Mouse (Mus musculus): ENCODE measurements around the gene Slc22a13. TPM values are rescaled to one million over a fixed set of nuclear protein-coding genes. Genes with fewer than 3 reads are reported as not detected.

The Slc22a13 gene
- polyA plus RNA-seq, 1 experiment from 2014 or later: 0.09 TPM

DNA sequence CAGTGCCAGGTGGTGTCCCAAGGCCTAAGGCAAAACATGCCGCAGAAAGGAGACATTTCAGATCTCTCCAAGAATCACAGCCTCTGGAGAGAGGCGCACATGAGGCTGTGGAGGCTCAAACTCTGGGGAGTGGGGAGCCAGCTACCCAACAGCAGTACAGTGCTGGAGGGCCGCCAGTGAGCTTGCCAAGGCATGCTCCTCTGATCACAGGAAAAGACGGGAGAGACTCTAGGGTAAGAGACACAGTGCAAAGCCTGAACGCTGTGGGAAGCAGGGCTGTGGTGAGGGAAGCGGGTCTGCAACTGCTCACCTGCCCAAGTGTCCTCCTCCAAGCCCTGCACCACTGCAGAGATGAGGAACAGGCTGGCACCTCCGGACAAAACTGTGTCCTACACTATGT, 53.1 kb downstream of the Slc22a13 start:
- POLR2A ChIA-PET: no interaction called here
- TF ChIP-seq CTCF (IDR thresholded peaks at IDR 0.05): no peak
- CTCF ChIA-PET: interaction anchor here (0.9 to 1.6 kb wide), 2 partner anchors 11 to 48 kb away, joined by 3 read pairs; no protein-coding TSS in a partner anchor
- in situ Hi-C loops (cut with MboI; ENCODE audit: low pct_unique_long_range_greater_than_20kb): no loop called here
- ATAC-seq (no peak), DNase-seq (ENCODE audit: low read depth, low spot score) (no peak)
- H3K27me3 ChIP-seq: peaks cover 4% of the 10 kb centered on the region

DNA sequence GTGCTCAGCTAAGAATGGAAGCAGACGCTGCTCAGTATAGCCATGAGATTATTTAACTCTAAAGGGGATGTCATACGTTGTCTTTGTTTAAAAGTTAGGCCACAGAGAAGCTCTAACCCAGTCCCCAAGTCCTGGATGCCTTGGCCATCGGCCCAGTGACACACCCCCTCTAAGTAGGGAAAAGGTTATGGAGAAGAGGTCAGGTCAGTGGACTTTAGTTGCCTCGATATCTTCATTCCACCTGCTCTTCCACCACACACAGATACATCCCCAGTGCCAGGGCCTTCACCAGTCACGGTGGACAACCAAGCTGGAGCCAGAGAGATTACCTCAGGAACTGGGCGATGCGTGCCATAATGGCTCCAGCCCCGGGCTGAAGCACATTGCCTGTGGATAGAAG, 53.5 kb downstream of the Slc22a13 start:
- ChIA-PET CTCF (interaction anchor here (1.6 kb wide), 1 partner anchor 10 kb away, joined by 3 read pairs; no protein-coding TSS in a partner anchor), POLR2A (no interaction called here)
- ATAC-seq (no peak), DNase-seq (ENCODE audit: low read depth, low spot score) (no peak)
- TF ChIP-seq CTCF (IDR thresholded peaks at IDR 0.05): no peak
- in situ Hi-C loops (cut with MboI; ENCODE audit: low pct_unique_long_range_greater_than_20kb): no loop called here
- peaks cover 4% of the 10 kb centered on the region for H3K27me3 ChIP-seq

DNA sequence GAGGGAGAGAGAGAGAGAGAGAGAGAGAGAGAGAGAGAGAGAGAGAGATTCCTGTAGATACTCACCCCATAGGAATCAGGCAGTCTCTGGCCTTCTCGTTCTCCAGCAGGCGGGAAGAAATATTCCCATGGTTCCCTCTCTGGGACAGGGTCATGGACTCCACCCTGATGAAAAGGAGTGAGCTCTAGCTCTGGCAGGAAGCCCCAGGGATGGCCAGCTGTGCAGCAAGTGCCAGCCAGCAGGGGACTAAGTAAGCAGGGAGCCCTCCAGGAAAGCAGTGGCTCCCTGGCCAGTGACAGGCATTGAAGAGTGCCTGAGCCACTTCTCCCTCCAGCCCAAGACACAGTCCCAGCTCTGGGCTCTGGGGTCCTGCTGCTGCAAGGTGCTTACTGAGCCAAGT, 57.1 kb downstream of the Slc22a13 start:
- H3K27me3 ChIP-seq: peaks cover 8% of the 10 kb centered on the region
- CTCF ChIA-PET: no interaction called here
- DNase-seq (ENCODE audit: low read depth, low spot score) (no peak), ATAC-seq (no peak)
- no peak for TF ChIP-seq CTCF (IDR thresholded peaks at IDR 0.05)
- in situ Hi-C loops (cut with MboI; ENCODE audit: low pct_unique_long_range_greater_than_20kb): no loop called here
- POLR2A ChIA-PET: no interaction called here

DNA sequence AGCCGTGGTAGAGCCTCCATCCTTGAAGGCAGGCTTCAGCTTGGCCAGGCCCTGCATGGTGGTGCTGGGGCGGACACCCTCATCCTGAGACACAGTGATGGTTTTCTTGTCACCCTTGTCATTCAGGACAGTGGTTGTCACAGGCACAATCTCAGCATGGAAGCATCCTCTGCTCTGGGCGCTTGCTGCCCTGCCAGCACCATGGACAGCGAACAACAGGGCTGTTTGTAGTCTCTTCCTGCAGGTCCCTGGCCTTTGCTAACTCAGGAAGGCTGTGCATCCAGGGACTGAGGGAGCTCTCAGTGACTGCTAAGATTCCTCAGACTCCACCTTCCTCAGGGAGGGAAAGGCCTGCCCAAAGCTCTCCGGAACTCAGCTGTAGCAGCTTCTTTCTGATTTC, 59.3 kb downstream of the Slc22a13 start:
- POLR2A ChIA-PET: no interaction called here
- peaks cover 8% of the 10 kb centered on the region for H3K27me3 ChIP-seq
- CTCF ChIA-PET: no interaction called here
- in situ Hi-C loops (cut with MboI; ENCODE audit: low pct_unique_long_range_greater_than_20kb): loop anchor here (5.0 to 10.0 kb wide), 2 partner anchors 198 to 455 kb away; no protein-coding TSS in a partner anchor
- no peak for TF ChIP-seq CTCF (IDR thresholded peaks at IDR 0.05)
- DNase-seq (ENCODE audit: low read depth, low spot score): no peak
- peak; percentile 63 for ATAC-seq

DNA sequence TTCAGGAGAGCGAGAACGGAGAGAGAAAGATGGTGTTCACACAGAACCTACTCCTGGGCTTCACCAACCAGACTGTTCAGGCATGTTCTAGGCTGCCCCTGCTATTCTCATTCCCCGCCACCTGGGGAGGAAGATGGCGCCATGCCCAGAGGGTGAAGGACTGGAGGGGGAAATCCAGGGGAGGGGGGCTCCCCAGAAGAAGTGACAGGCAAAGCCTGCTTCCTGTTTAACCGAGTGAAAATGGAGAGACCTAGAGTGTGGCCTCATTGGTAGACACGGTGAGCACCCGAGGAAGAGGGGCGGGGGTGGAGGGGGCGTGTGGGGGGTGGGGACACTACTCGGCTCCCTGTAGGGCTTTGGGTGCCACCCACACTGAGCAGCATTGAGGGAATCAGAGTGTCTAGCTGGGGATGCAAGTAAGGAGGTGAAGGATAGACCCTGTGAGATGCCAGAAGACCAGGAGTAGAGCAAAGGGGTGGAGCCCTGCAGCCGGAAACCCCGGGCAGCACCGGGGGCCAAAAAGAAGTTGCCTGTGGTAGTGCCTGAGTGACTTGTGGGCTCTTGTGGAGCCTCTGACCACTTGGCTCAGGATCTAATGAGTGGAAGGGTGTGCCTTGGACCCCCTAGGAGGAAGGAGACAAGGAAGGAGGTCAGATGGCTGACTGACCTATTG, 62.7 kb downstream of the Slc22a13 start:
- TF ChIP-seq CTCF (IDR thresholded peaks at IDR 0.05): no peak
- ChIA-PET POLR2A (no interaction called here), CTCF (interaction anchor here (0.8 to 1.5 kb wide), 2 partner anchors 10 to 45 kb away, joined by 3 read pairs; no protein-coding TSS in a partner anchor)
- in situ Hi-C loops (cut with MboI; ENCODE audit: low pct_unique_long_range_greater_than_20kb): loop anchor here (5.0 to 10.0 kb wide), 2 partner anchors 201 to 459 kb away; no protein-coding TSS in a partner anchor
- ATAC-seq (no peak), DNase-seq (ENCODE audit: low read depth, low spot score) (no peak)
- peaks cover 7% of the 10 kb centered on the region for H3K27me3 ChIP-seq

DNA sequence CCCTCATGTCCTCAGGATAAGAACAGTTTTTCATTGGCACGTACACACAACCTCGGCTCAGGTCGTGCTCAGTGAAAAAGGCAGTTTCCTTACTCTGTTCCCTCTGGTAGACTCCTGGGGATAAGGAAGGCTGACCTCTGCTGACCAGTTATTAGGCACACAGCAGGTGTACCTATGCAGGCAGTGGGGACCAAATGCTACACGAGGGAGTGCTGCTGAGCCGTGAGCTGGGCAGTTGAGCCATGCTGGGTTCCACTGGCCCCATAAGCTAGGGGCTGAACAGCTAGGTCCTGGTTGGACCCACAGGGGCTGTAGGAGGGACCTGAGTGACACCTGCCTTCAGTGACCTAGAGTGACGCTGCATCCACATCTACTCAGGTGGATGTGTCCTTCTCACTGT, 63.3 kb downstream of the Slc22a13 start:
- in situ Hi-C loops (cut with MboI; ENCODE audit: low pct_unique_long_range_greater_than_20kb): loop anchor here (5.0 to 10.0 kb wide), 2 partner anchors 202 to 459 kb away; no protein-coding TSS in a partner anchor
- ChIA-PET POLR2A (no interaction called here), CTCF (interaction anchor here (0.8 to 1.5 kb wide), 2 partner anchors 10 to 46 kb away, joined by 3 read pairs; no protein-coding TSS in a partner anchor)
- peaks cover 7% of the 10 kb centered on the region for H3K27me3 ChIP-seq
- DNase-seq (ENCODE audit: low read depth, low spot score) (no peak), ATAC-seq (no peak)
- TF ChIP-seq CTCF (IDR thresholded peaks at IDR 0.05): no peak

DNA sequence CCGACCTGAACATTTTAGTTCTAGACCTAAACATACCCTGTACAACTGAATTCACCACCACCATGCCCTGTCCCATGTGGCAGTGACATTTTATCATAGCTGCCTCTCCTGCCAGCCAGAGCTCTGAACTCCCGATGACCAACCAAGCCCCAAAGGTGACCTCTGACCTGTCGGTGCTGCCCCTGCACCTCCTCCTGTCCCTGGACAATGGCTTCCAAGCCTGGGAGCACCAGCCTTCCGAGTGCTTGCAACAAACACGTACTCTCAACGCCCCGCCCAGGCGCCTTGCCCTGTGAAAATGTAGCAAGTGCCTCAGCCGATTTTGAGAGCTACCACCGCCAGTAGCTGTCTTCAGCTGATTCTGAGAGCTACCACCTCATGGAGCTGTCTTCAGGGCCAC, 63.8 kb downstream of the Slc22a13 start:
- in situ Hi-C loops (cut with MboI; ENCODE audit: low pct_unique_long_range_greater_than_20kb): loop anchor here (5.0 to 10.0 kb wide), 2 partner anchors 202 to 460 kb away; no protein-coding TSS in a partner anchor
- ChIA-PET CTCF (interaction anchor here (1.5 kb wide), 1 partner anchor 11 kb away, joined by 3 read pairs; no protein-coding TSS in a partner anchor), POLR2A (no interaction called here)
- H3K27me3 ChIP-seq: peaks cover 7% of the 10 kb centered on the region
- ATAC-seq: no peak
- no peak for TF ChIP-seq CTCF (IDR thresholded peaks at IDR 0.05)
- DNase-seq (ENCODE audit: low read depth, low spot score): no peak

DNA sequence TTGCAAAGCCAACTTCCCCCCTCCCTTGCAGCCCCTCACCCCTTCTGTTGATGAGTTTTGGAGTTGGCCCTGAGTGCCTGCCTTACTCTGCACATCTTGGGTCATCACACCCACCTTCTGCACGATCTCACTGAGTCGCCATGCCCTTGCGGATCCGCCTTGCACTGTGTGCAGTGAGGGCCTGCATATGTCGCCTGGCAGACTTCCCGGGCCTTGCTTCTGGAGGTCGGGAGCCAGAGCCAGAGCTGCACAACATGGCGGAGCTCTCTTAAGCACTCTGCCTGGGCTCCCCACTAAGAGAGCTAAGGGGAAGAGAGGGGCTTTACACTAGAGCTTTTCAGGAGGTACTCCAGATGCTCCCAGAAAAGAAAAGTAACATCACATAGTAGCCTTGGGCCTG, 64.2 kb downstream of the Slc22a13 start:
- TF ChIP-seq CTCF (IDR thresholded peaks at IDR 0.05): no peak
- peaks cover 7% of the 10 kb centered on the region for H3K27me3 ChIP-seq
- DNase-seq (ENCODE audit: low read depth, low spot score) (no peak), ATAC-seq (no peak)
- in situ Hi-C loops (cut with MboI; ENCODE audit: low pct_unique_long_range_greater_than_20kb): loop anchor here (5.0 to 10.0 kb wide), 2 partner anchors 203 to 460 kb away; no protein-coding TSS in a partner anchor
- POLR2A ChIA-PET: no interaction called here
- CTCF ChIA-PET: interaction anchor here (1.5 kb wide), 1 partner anchor 11 kb away, joined by 3 read pairs; no protein-coding TSS in a partner anchor

DNA sequence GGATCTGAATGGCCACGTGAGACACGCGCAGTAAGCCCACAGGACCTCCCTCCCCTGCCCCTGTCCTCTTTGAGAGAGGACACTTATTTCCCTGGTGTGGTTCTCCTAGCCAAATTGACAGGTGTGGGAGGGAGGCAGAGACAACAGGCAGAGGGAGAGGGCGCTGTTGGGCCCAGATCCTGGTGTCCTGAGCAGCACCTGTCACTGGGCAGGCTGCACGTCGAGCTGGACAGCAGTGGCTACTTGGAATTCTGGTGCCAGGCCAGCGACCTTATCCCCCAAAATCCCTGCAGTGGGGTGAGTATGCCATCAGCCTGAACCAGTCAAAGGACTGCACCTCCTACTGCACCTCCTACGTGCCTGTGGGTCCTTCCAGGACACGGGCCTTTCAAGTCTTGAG, 65.5 kb downstream of the Slc22a13 start:
- ChIA-PET CTCF (no interaction called here), POLR2A (no interaction called here)
- peaks cover 7% of the 10 kb centered on the region for H3K27me3 ChIP-seq
- no peak for TF ChIP-seq CTCF (IDR thresholded peaks at IDR 0.05)
- in situ Hi-C loops (cut with MboI; ENCODE audit: low pct_unique_long_range_greater_than_20kb): loop anchor here (10.0 kb wide), 1 partner anchor 461 kb away; no protein-coding TSS in a partner anchor
- ATAC-seq (no peak), DNase-seq (ENCODE audit: low read depth, low spot score) (no peak)

Other genes with a start within 250 kb of the Slc22a13 start
- gene Vill, start 156.3 kb downstream of the Slc22a13 start, polyA plus RNA-seq (2021): 1.9 TPM
- gene Plcd1, start 115.6 kb downstream of the Slc22a13 start, polyA plus RNA-seq (2021): 57.9 TPM
- 8.7 TPM for gene Dlec1, start 106.6 kb downstream of the Slc22a13 start, polyA plus RNA-seq (2021)
- gene Acaa1b, start 52.0 kb downstream of the Slc22a13 start, polyA plus RNA-seq (2021): 7.9 TPM
- not detected for gene Gm47289, start 49.9 kb downstream of the Slc22a13 start, polyA plus RNA-seq (2021)
- gene Oxsr1, start 113.3 kb upstream of the Slc22a13 start, polyA plus RNA-seq (2021): 41.7 TPM
- 99.2 TPM for gene Acaa1a, start 130.6 kb upstream of the Slc22a13 start, polyA plus RNA-seq (2021)
- 29.2 TPM for gene Myd88, start 132.3 kb upstream of the Slc22a13 start, polyA plus RNA-seq (2021)
- 5.1 TPM for gene Xylb, start 148.3 kb upstream of the Slc22a13 start, polyA plus RNA-seq (2021)
- gene Slc22a14, start 156.5 kb upstream of the Slc22a13 start, polyA plus RNA-seq (2021): 0.26 TPM
- 4.0 TPM for gene Acvr2b, start 193.0 kb upstream of the Slc22a13 start, polyA plus RNA-seq (2021)
- 5.7 TPM for gene Exog, start 235.8 kb upstream of the Slc22a13 start, polyA plus RNA-seq (2021)